Mouse (Mus musculus): Measurements from ENCODE around the gene Fam161a.

The Fam161a gene

GRCm38 (mm10) chr11:22990393-22991126, 16.8 kb upstream of the Fam161a start, which contains the start of gene Cct4:
Cct4 (plus strand) TSS chr11:22990519.
- peak; percentile 94 for DNase-seq (ENCODE audit: extremely low spot score, low spot score)

GRCm38 (mm10) chr11:22991218-22991835, 16.0 kb upstream of the Fam161a start:
- DNase-seq (ENCODE audit: extremely low spot score, low spot score) = no peak

GRCm38 (mm10) chr11:22994271-22994670, 13.1 kb upstream of the Fam161a start:
- no peak for DNase-seq (ENCODE audit: extremely low spot score, low spot score)

- DNase-seq (ENCODE audit: extremely low spot score, low spot score) = no peak
These were observed 11.9 kb upstream of the Fam161a start for GRCm38 (mm10) chr11:22995461-22995860.

- DNase-seq (ENCODE audit: extremely low spot score, low spot score) = no peak
These were observed 9.0 kb upstream of the Fam161a start for GRCm38 (mm10) chr11:22998308-22998707.

GRCm38 (mm10) chr11:23005276-23005675, 2.1 kb upstream of the Fam161a start:
- DNase-seq (ENCODE audit: extremely low spot score, low spot score) = no peak

- DNase-seq (ENCODE audit: extremely low spot score, low spot score) = no peak
These were observed 208 bp upstream of the Fam161a start for GRCm38 (mm10) chr11:23007166-23007480.

GRCm38 (mm10) chr11:23008181-23008823, 971 bp downstream of the Fam161a start:
- peak; percentile 89 for DNase-seq (ENCODE audit: extremely low spot score, low spot score)

- DNase-seq (ENCODE audit: extremely low spot score, low spot score) = no peak
These were observed 1.5 kb downstream of the Fam161a start for GRCm38 (mm10) chr11:23008824-23009200.

GRCm38 (mm10) chr11:23013096-23013495, 5.8 kb downstream of the Fam161a start:
- no peak for DNase-seq (ENCODE audit: extremely low spot score, low spot score)

- DNase-seq (ENCODE audit: extremely low spot score, low spot score) = no peak
These were observed 6.4 kb downstream of the Fam161a start for GRCm38 (mm10) chr11:23013580-23014294.

GRCm38 (mm10) chr11:23014996-23015395, 7.7 kb downstream of the Fam161a start:
- no peak for DNase-seq (ENCODE audit: extremely low spot score, low spot score)

- DNase-seq (ENCODE audit: extremely low spot score, low spot score) = no peak
These were observed 10.6 kb downstream of the Fam161a start for GRCm38 (mm10) chr11:23017943-23018342.

GRCm38 (mm10) chr11:23020116-23020770, 12.9 kb downstream of the Fam161a start:
- no peak for DNase-seq (ENCODE audit: extremely low spot score, low spot score)

- DNase-seq (ENCODE audit: extremely low spot score, low spot score) = no peak
These were observed 13.5 kb downstream of the Fam161a start for GRCm38 (mm10) chr11:23020841-23021240.

- no peak for DNase-seq (ENCODE audit: extremely low spot score, low spot score)
These were observed 15.8 kb downstream of the Fam161a start for GRCm38 (mm10) chr11:23023155-23023554.

GRCm38 (mm10) chr11:23024169-23024568, 16.8 kb downstream of the Fam161a start:
- no peak for DNase-seq (ENCODE audit: extremely low spot score, low spot score)

- DNase-seq (ENCODE audit: extremely low spot score, low spot score) = no peak
These were observed 21.6 kb downstream of the Fam161a start for GRCm38 (mm10) chr11:23028957-23029356.

GRCm38 (mm10) chr11:23029399-23029798, 22.1 kb downstream of the Fam161a start:
- DNase-seq (ENCODE audit: extremely low spot score, low spot score) = no peak

GRCm38 (mm10) chr11:23047252-23047651, 39.9 kb downstream of the Fam161a start:
- DNase-seq (ENCODE audit: extremely low spot score, low spot score) = no peak
